29 mouse cellular contexts compared by ENCODE assay signal in genomic region chr2:174782880-174783279, GRCm38 (mm10). TPM values are rescaled to one million over a fixed set of nuclear protein-coding genes. Genes with fewer than 3 reads are reported as not detected.
DNase-seq lines count a peak whose midpoint lies in the region; ATAC-seq and TF ChIP-seq lines count a peak whose summit lies in the region.
"Had no signal": no experiment of that assay in that cellular context is flagged by ENCODE, and none has a peak within 500 bp of the region (broad histone marks: within the 10 kb centered on the region; RNA-seq: fewer than 3 reads in every experiment).

No protein-coding gene starts in this region.

- 42% methylated on average over 5 of the region's 5 CpGs for WGBS in lung, embryonic 14.5 days
- 60% methylated on average over 5 of the region's 5 CpGs for WGBS in lung, adult 2 months
- 29% methylated on average over 5 of the region's 5 CpGs for WGBS in embryonic facial prominence, embryonic 13.5 days
- 23% methylated on average over 5 of the region's 5 CpGs for WGBS in limb, embryonic 12.5 days

- H3K36me3 ChIP-seq in lung, embryonic 14.5 days (ENCODE audit: insufficient read depth) = no peaks in the 10 kb centered on the region
- no peaks in the 10 kb centered on the region for H3K36me3 ChIP-seq in embryonic facial prominence, embryonic 13.5 days
- H3K36me3 ChIP-seq in limb, embryonic 12.5 days = peaks cover 13% of the 10 kb centered on the region; the same call in 1 of the 2 replicates
- H3K36me3 ChIP-seq: G1E; heart, embryonic 13.5 days; liver, embryonic 15.5 days; midbrain, embryonic 12.5 days had no signal

- no peak overlapping the region for H3K4me3 ChIP-seq in lung, embryonic 14.5 days (ENCODE audit: low read depth, low read length)
- H3K4me3 ChIP-seq in lung, adult 2 months (replicated peaks; ENCODE audit: extremely low read depth, low read depth, low read length) = no peak overlapping the region
- H3K4me3 ChIP-seq in embryonic facial prominence, embryonic 13.5 days = no peak overlapping the region
- H3K4me3 ChIP-seq in limb, embryonic 12.5 days (replicated peaks) = no peak overlapping the region
- no peak overlapping the region for H3K4me3 ChIP-seq in gastrocnemius, adult 2 months
- H3K4me3 ChIP-seq: forebrain, embryonic 13.5 days; heart, embryonic 13.5 days; layer of hippocampus, adult 2 months; liver, embryonic 15.5 days; midbrain, embryonic 12.5 days had no signal

- H3K9me3 ChIP-seq in lung, embryonic 14.5 days (ENCODE audit: low read depth, low read length) = no peaks in the 10 kb centered on the region
- no peaks in the 10 kb centered on the region for H3K9me3 ChIP-seq in embryonic facial prominence, embryonic 13.5 days
- no peaks in the 10 kb centered on the region for H3K9me3 ChIP-seq in limb, embryonic 12.5 days
- H3K9me3 ChIP-seq: forebrain, embryonic 13.5 days; heart, embryonic 13.5 days; liver, embryonic 15.5 days; midbrain, embryonic 12.5 days had no signal

- H3K27me3 ChIP-seq in lung, embryonic 14.5 days (ENCODE audit: insufficient read depth, low read length) = no peaks in the 10 kb centered on the region
- no peaks in the 10 kb centered on the region for H3K27me3 ChIP-seq in embryonic facial prominence, embryonic 13.5 days
- no peaks in the 10 kb centered on the region for H3K27me3 ChIP-seq in limb, embryonic 12.5 days
- H3K27me3 ChIP-seq: CH12.LX; forebrain, embryonic 13.5 days; heart, embryonic 13.5 days; liver, embryonic 15.5 days; midbrain, embryonic 12.5 days; Patski had no signal

- H3K27ac ChIP-seq in lung, embryonic 14.5 days (ENCODE audit: low read depth) = no peak overlapping the region
- 0 out of 2 replicates have a peak overlapping the region, but pooled peaks have one; percentile 11 for H3K27ac ChIP-seq in embryonic facial prominence, embryonic 13.5 days
- H3K27ac ChIP-seq in limb, embryonic 12.5 days = peak overlapping the region; percentile 68
- H3K27ac ChIP-seq in gastrocnemius, adult 2 months = no peak overlapping the region
- H3K27ac ChIP-seq: forebrain, embryonic 13.5 days; heart, embryonic 13.5 days; hindbrain, postnatal 0 days; layer of hippocampus, adult 2 months; liver, embryonic 15.5 days; midbrain, embryonic 12.5 days; stomach, postnatal 0 days had no signal

- no peak for TF ChIP-seq CTCF in lung, embryonic 14.5 days (IDR thresholded peaks at IDR 0.05; ENCODE audit: low read depth)
- TF ChIP-seq CTCF in lung, adult 2 months (IDR thresholded peaks at IDR 0.05; ENCODE audit: insufficient read depth, low read length) = no peak
- TF ChIP-seq CTCF in gastrocnemius, adult 2 months (IDR thresholded peaks at IDR 0.05) = no peak

- intact Hi-C loops in gastrocnemius, adult 2 months (cut with DNase I) = no loop called here

- ATAC-seq in lung, embryonic 14.5 days (ENCODE audit: insufficient read depth) = no peak
- ATAC-seq in embryonic facial prominence, embryonic 13.5 days (ENCODE audit: insufficient number of reproducible peaks, insufficient read depth, low FRiP score, low TSS enrichment, low read depth) = no peak
- peak; percentile 64; the same call in 1 of the 2 replicates for ATAC-seq in limb, embryonic 12.5 days (ENCODE audit: insufficient number of reproducible peaks, insufficient read depth, low FRiP score, low TSS enrichment, low read depth)
- ATAC-seq: forebrain, embryonic 13.5 days; hindbrain, postnatal 0 days; intestine, embryonic 16.5 days; Patski had no signal

- H3K9ac ChIP-seq in lung, embryonic 14.5 days = no peak overlapping the region
- H3K9ac ChIP-seq in embryonic facial prominence, embryonic 13.5 days = no peak overlapping the region
- H3K9ac ChIP-seq in limb, embryonic 12.5 days (replicated peaks) = no peak overlapping the region
- H3K9ac ChIP-seq: forebrain, embryonic 13.5 days; heart, embryonic 13.5 days; liver, embryonic 15.5 days; midbrain, embryonic 12.5 days had no signal

- no peaks in the 10 kb centered on the region for H3K4me1 ChIP-seq in lung, embryonic 14.5 days (ENCODE audit: insufficient read depth)
- no peaks in the 10 kb centered on the region for H3K4me1 ChIP-seq in lung, adult 2 months (ENCODE audit: control insufficient read depth, insufficient read depth, low read length)
- peaks cover 23% of the 10 kb centered on the region for H3K4me1 ChIP-seq in embryonic facial prominence, embryonic 13.5 days
- peaks cover 30% of the 10 kb centered on the region for H3K4me1 ChIP-seq in limb, embryonic 12.5 days (replicated peaks)
- H3K4me1 ChIP-seq: forebrain, embryonic 13.5 days; heart, embryonic 13.5 days; liver, embryonic 15.5 days; midbrain, embryonic 12.5 days had no signal

- no peak overlapping the region for H3K4me2 ChIP-seq in lung, embryonic 14.5 days
- no peak overlapping the region for H3K4me2 ChIP-seq in embryonic facial prominence, embryonic 13.5 days
- H3K4me2 ChIP-seq in limb, embryonic 12.5 days = no peak overlapping the region
- H3K4me2 ChIP-seq: forebrain, embryonic 13.5 days; heart, embryonic 13.5 days; liver, embryonic 15.5 days; midbrain, embryonic 12.5 days had no signal

- DNase-seq in lung, embryonic 14.5 days = peak; percentile 24
- no peak for DNase-seq in lung, adult 2 months
- DNase-seq in gastrocnemius, adult 2 months = no peak
- no peak for DNase-seq in layer of hippocampus, adult 8-10 months (ENCODE audit: low spot score in 2 of 2)
- no peak for DNase-seq in kidney, postnatal 14 days
- DNase-seq: adrenal gland, postnatal 36 days; cerebellum, postnatal 14 days; heart, postnatal 14 days; kidney, adult 9 months; kidney, postnatal 25 days; layer of hippocampus, postnatal 36 days; liver; right cerebral cortex, postnatal 14 days; thymus, adult 2 months had no signal

- no peak for TF ChIP-seq POLR2A in lung, adult 2 months (IDR thresholded peaks at IDR 0.05; ENCODE audit: borderline replicate concordance, extremely low read depth, low read depth, low read length)

RNA-seq across cellular contexts. Expression of gene Edn3, which starts 22.5 kb away (rescaled TPM):
- polyA plus RNA-seq in lung, embryonic 14.5 days (2014; fragmentation: Nextera tagmentation; extraction: Ambion mirVana) = 24.2 and 26.0 TPM in 2 replicates
- 7.8 and 10.4 TPM in 2 replicates for polyA plus RNA-seq in lung, adult 2 months (2012; rRNA removed)
- polyA plus RNA-seq in embryonic facial prominence, embryonic 13.5 days (2015; fragmentation: Nextera tagmentation; extraction: Ambion mirVana) = 14.4 and 15.6 TPM in 2 replicates
- polyA plus RNA-seq in limb, embryonic 12.5 days (2016; fragmentation: Nextera tagmentation; extraction: Ambion mirVana) = 22.8 and 24.4 TPM in 2 replicates
- under 1 TPM; 0.23 to 0.42 TPM for total RNA-seq in gastrocnemius, adult 2 months (2021)
- 1 to 10 TPM; 3.4 to 6.2 (median 5.0) TPM for total RNA-seq in layer of hippocampus, adult 8-10 months (2022)
- total RNA-seq: CH12.LX; granulocyte monocyte progenitor cell, adult 5-6 weeks; megakaryocyte, adult 5-6 weeks had no signal
- polyA plus RNA-seq: G1E, Patski had no signal

Comparison
In these comparisons a context has a peak if more than half of its experiments do, and no peak if none do; other contexts are left out.
1. H3K27ac ChIP-seq: peak in embryonic facial prominence, embryonic 13.5 days (single experiment) and limb, embryonic 12.5 days (single experiment); none in lung, embryonic 14.5 days (single experiment) and gastrocnemius, adult 2 months (single experiment).